In the genomic region with DNA sequence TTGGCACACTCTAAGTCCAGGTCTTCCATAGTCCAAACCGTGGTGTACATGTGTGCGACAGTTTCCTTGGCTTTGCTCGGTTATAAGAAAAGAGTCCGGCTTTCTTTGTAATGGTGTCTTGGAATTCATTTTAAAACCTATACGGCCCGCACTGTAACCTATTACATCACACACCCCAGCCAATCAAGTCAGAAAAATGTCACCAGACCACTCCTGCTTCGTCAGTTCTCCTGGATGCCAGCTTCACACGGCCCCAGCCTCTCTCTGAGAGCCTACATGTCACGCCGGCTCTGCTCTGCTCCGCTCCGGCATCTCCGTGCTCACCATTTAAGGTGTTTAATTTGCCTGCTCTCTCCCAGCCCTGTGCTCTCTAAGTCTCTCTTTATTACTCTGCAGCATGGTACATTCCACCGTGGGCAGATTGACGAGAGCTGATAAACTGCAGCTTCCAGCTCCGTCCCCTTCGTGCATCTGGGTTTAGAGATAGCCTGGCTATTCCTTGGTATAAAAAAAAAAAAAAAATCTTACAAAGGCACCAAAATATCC, we compare ENCODE assay signal across 7 mouse cellular contexts.
DNase-seq lines count a peak whose midpoint lies in the region; ATAC-seq and TF ChIP-seq lines count a peak whose summit lies in the region.

No protein-coding gene starts in this region.

- DNase-seq in adrenal gland, postnatal 25 days: peak; percentile 28
- DNase-seq in intestine, embryonic 14.5 days (ENCODE audit: low spot score): peak; percentile 73
- DNase-seq in left cerebral cortex, adult 2 months (ENCODE audit: extremely low spot score in 1 of 2, low spot score in 2 of 2): peak; percentile 71 to 74

- peak; percentile 75 for ATAC-seq in cerebellum, adult (ENCODE audit: insufficient number of reproducible peaks, low FRiP score, low TSS enrichment)
- peak; percentile 72 for ATAC-seq in forebrain, embryonic 13.5 days
- peak; percentile 54 for ATAC-seq in intestine, embryonic 14.5 days (replicated peaks; ENCODE audit: low FRiP score, low TSS enrichment, low read depth)
- ATAC-seq in midbrain, embryonic 12.5 days (ENCODE audit: low FRiP score, low read depth): peak; percentile 59
- ATAC-seq in stomach, embryonic 14.5 days (ENCODE audit: insufficient number of reproducible peaks, insufficient read depth, low FRiP score, low read depth): peak; percentile 42; the same call in 1 of the 2 replicates

- peak overlapping the region; percentile 45 for H3K4me3 ChIP-seq in forebrain, embryonic 13.5 days
- H3K4me3 ChIP-seq in intestine, embryonic 14.5 days (ENCODE audit: low read depth, low read length): peak overlapping the region; percentile 13; the same call in 1 of the 2 replicates
- H3K4me3 ChIP-seq in left cerebral cortex, adult 2 months: peak overlapping the region; percentile 72
- peak overlapping the region; percentile 34 for H3K4me3 ChIP-seq in midbrain, embryonic 12.5 days
- peak overlapping the region; percentile 55; the same call in 1 of the 2 replicates for H3K4me3 ChIP-seq in stomach, embryonic 14.5 days (ENCODE audit: low read depth, low read length)

- H3K9me3 ChIP-seq in forebrain, embryonic 13.5 days (replicated peaks): no peaks in the 10 kb centered on the region
- no peaks in the 10 kb centered on the region for H3K9me3 ChIP-seq in intestine, embryonic 14.5 days (ENCODE audit: control insufficient read depth, low read length)
- H3K9me3 ChIP-seq in midbrain, embryonic 12.5 days: no peaks in the 10 kb centered on the region
- no peaks in the 10 kb centered on the region for H3K9me3 ChIP-seq in stomach, embryonic 14.5 days (ENCODE audit: control insufficient read depth, low read depth, low read length)

- H3K4me2 ChIP-seq in forebrain, embryonic 13.5 days: peak overlapping the region; percentile 93
- H3K4me2 ChIP-seq in intestine, embryonic 14.5 days (ENCODE audit: low read length): peak overlapping the region; percentile 74
- H3K4me2 ChIP-seq in midbrain, embryonic 12.5 days (replicated peaks): peak overlapping the region; percentile 76
- H3K4me2 ChIP-seq in stomach, embryonic 14.5 days (replicated peaks; ENCODE audit: low read depth, low read length): peak overlapping the region; percentile 74

- TF ChIP-seq CTCF in left cerebral cortex, adult 2 months (IDR thresholded peaks at IDR 0.05): no peak

- H3K27me3 ChIP-seq in forebrain, embryonic 13.5 days: 0 out of 2 replicates have a peak, but pooled peaks cover 2% of the 10 kb centered on the region
- no peaks in the 10 kb centered on the region for H3K27me3 ChIP-seq in intestine, embryonic 14.5 days (replicated peaks; ENCODE audit: control insufficient read depth, insufficient read depth, low read length)
- peaks cover 4% of the 10 kb centered on the region; the same call in 1 of the 2 replicates for H3K27me3 ChIP-seq in midbrain, embryonic 12.5 days
- H3K27me3 ChIP-seq in stomach, embryonic 14.5 days (ENCODE audit: control insufficient read depth, insufficient read depth, low read length): no peaks in the 10 kb centered on the region

- H3K9ac ChIP-seq in forebrain, embryonic 13.5 days: peak overlapping the region; percentile 72
- H3K9ac ChIP-seq in intestine, embryonic 14.5 days (ENCODE audit: low read length): no peak overlapping the region
- H3K9ac ChIP-seq in midbrain, embryonic 12.5 days (replicated peaks): no peak overlapping the region; the same call in 1 of the 2 replicates
- no peak overlapping the region; the same call in 1 of the 2 replicates for H3K9ac ChIP-seq in stomach, embryonic 14.5 days (replicated peaks; ENCODE audit: low read depth, low read length)

- H3K27ac ChIP-seq in forebrain, embryonic 13.5 days: peak overlapping the region; percentile 61
- H3K27ac ChIP-seq in intestine, embryonic 14.5 days (ENCODE audit: low read depth): peak overlapping the region; percentile 58
- peak overlapping the region; percentile 97 for H3K27ac ChIP-seq in left cerebral cortex, adult 2 months
- H3K27ac ChIP-seq in midbrain, embryonic 12.5 days (replicated peaks): peak overlapping the region; percentile 66
- H3K27ac ChIP-seq in stomach, embryonic 14.5 days (ENCODE audit: low read length): peak overlapping the region; percentile 52

- 12% methylated on average over 17 of the region's 17 CpGs for WGBS in forebrain, embryonic 13.5 days
- 30% methylated on average over 17 of the region's 17 CpGs for WGBS in intestine, embryonic 14.5 days
- WGBS in midbrain, embryonic 12.5 days: 23% methylated on average over 17 of the region's 17 CpGs
- WGBS in stomach, embryonic 14.5 days: 35% methylated on average over 17 of the region's 17 CpGs

- H3K4me1 ChIP-seq in forebrain, embryonic 13.5 days: peaks cover 43% of the 10 kb centered on the region
- H3K4me1 ChIP-seq in intestine, embryonic 14.5 days (replicated peaks; ENCODE audit: control insufficient read depth, insufficient read depth, low read length): peaks cover 26% of the 10 kb centered on the region
- peaks cover 35% of the 10 kb centered on the region for H3K4me1 ChIP-seq in midbrain, embryonic 12.5 days
- H3K4me1 ChIP-seq in stomach, embryonic 14.5 days (ENCODE audit: control insufficient read depth, insufficient read depth, low read length): peaks cover 24% of the 10 kb centered on the region; the same call in 1 of the 2 replicates

- intact Hi-C loops in left cerebral cortex, adult 2 months (cut with DNase I): loop anchor here (2.0 to 5.0 kb wide), 5 partner anchors 152 to 754 kb away; no protein-coding TSS in a partner anchor

- H3K36me3 ChIP-seq in forebrain, embryonic 13.5 days (ENCODE audit: poor library complexity, severe bottlenecking): peaks cover 9% of the 10 kb centered on the region
- H3K36me3 ChIP-seq in intestine, embryonic 14.5 days (ENCODE audit: control insufficient read depth, insufficient read depth, low read length): peaks cover 22% of the 10 kb centered on the region
- peaks cover 12% of the 10 kb centered on the region; the same call in 1 of the 2 replicates for H3K36me3 ChIP-seq in midbrain, embryonic 12.5 days
- peaks cover 15% of the 10 kb centered on the region for H3K36me3 ChIP-seq in stomach, embryonic 14.5 days (ENCODE audit: control insufficient read depth, insufficient read depth, low read length)

Comparison
In these comparisons a context has a peak if more than half of its experiments do, and no peak if none do; other contexts are left out.
1. Peak in every context shown above with its lines: DNase-seq, ATAC-seq, H3K4me3 ChIP-seq and H3K27ac ChIP-seq.
2. H3K4me3 ChIP-seq: peak in every context shown above with its lines; median percentile 72 in left cerebral cortex, adult 2 months; 55 in stomach, embryonic 14.5 days; 45 in forebrain, embryonic 13.5 days; 34 in midbrain, embryonic 12.5 days; 13 in intestine, embryonic 14.5 days.